Mouse (Mus musculus) hindbrain, embryonic 14.5 days (tissue): ENCODE data around the gene Srl. TPM values are rescaled to one million over a fixed set of nuclear protein-coding genes. Genes with fewer than 3 reads are reported as not detected.

Source experiments
- ATAC-seq: fragments of 200-750 bp; cut with Nextera tagmentation; 2 replicates; pipeline ENCODE4 v1.8.0; 2017; ENCODE audit warnings: moderate number of reproducible peaks, mild to moderate bottlenecking, moderate TSS enrichment, moderate library complexity; ENCODE audit not compliant: low FRiP score
- DNase-seq: peaks from one replicate; pipeline ENCODE4 v3.0.0-alpha.2; 2015; ENCODE audit warnings: low spot score
- H3K27ac ChIP-seq: fragments of 300-500 bp; sonication (generic); 2 replicates; pipeline ENCODE4 v1.5.1; 2014; ENCODE audit warnings: mild to moderate bottlenecking, moderate library complexity
- H3K27me3 ChIP-seq: fragments of 300-500 bp; sonication (generic); 2 replicates; pipeline ENCODE4 v1.6.1; 2014; ENCODE audit warnings: mild to moderate bottlenecking, low read length, mixed read lengths; ENCODE audit not compliant: control insufficient read depth, insufficient read depth
- H3K36me3 ChIP-seq: fragments of 300-500 bp; sonication (generic); replicated peaks from 2 replicates; pipeline ENCODE4 v1.6.1; 2014; ENCODE audit not compliant: control insufficient read depth, insufficient read depth
- H3K4me1 ChIP-seq: fragments of 300-500 bp; sonication (generic); replicated peaks from 2 replicates; pipeline ENCODE4 v1.6.1; 2014; ENCODE audit warnings: antibody characterized with exemption, low read length, mixed read lengths; ENCODE audit not compliant: control insufficient read depth, insufficient read depth
- H3K4me2 ChIP-seq: fragments of 300-500 bp; sonication (generic); replicated peaks from 2 replicates; pipeline ENCODE4 v1.6.1; 2014; ENCODE audit warnings: mild to moderate bottlenecking, moderate library complexity
- H3K4me3 ChIP-seq: fragments of 300-500 bp; sonication (generic); replicated peaks from 2 replicates; pipeline ENCODE4 v1.5.1; 2014; ENCODE audit warnings: mild to moderate bottlenecking, low read length
- H3K9ac ChIP-seq: fragments of 300-500 bp; sonication (generic); 2 replicates; pipeline ENCODE4 v1.6.1; 2014
- H3K9me3 ChIP-seq: fragments of 300-500 bp; sonication (generic); 2 replicates; pipeline ENCODE4 v1.6.1; 2016; ENCODE audit warnings: low read length; ENCODE audit not compliant: control insufficient read depth
- WGBS: fragments of 180-500 bp; shearing (Covaris S2); extraction: QIAGEN DNeasy Blood & Tissue Kit; methylation state at CpG from one replicate; pipeline ENCODE4 v1.1.7; 2014; 5-methylcytosine and 5-hydroxymethylcytosine counted together
- polyA plus RNA-seq: library from polyadenylated mRNA; unstranded; fragments of >200 nt; fragmentation: Nextera tagmentation; extraction: Ambion mirVana; gene quantifications from 2 replicates; pipeline ENCODE4 v1.2.1, GENCODE M21; 2014

Srl gene
- polyA plus RNA-seq, 1 experiment from 2014 or later = 28.0 TPM

DNA sequence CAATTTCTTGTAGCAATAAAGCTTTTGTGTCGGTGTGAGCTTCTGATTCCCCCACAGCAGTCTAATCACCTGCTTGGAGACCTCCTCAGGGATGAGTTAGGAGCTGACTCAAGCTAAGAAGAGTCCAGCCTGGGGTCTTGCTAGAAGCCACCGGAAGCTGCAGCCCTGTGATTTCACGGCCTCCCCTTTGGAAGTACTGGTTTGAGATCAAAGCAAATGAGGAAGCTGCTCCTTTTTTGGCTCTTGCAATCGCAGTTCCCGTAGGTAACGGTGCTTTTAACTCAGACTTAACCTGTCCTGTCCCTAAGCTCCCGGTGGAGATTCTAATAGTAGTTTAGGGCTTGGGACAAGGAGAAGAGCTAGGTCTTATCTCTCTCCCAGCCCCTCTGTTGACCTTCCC, 37.0 kb upstream of the Srl start:
- Histone ChIP-seq H3K36me3 (no peaks in the 10 kb centered on the region), H3K4me1 (no peaks in the 10 kb centered on the region), H3K9me3 (no peaks in the 10 kb centered on the region), H3K27me3 (no peaks in the 10 kb centered on the region), H3K4me2 (no peak overlapping the region), H3K27ac (no peak overlapping the region), H3K4me3 (no peak overlapping the region), H3K9ac (no peak overlapping the region)
- no peak for ATAC-seq
- WGBS = 85% methylated on average over 7 of the region's 7 CpGs
- DNase-seq = no peak

DNA sequence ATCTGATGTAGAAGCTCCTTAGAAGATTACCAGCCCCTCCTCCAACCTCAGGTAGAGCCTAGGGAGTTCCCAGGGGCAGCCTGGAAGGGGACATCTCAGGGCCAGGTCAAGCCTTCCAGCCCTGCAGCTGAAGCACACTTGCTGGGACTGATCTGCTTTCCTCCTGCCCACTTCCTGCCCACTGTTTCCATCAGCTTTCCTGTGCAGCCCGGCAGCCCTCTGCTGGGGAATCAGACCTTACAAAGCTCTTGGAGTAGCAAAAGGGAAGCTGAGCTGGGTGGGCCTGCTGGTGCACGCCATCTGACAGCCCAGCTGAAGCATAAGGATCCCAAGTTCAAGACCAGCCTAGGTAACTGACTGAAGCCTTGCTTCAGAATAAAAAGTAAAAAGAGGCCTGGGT, 35.3 kb upstream of the Srl start:
- Histone ChIP-seq H3K9ac (no peak overlapping the region), H3K4me1 (no peaks in the 10 kb centered on the region), H3K4me3 (no peak overlapping the region), H3K27ac (no peak overlapping the region), H3K36me3 (no peaks in the 10 kb centered on the region), H3K9me3 (no peaks in the 10 kb centered on the region), H3K4me2 (no peak overlapping the region), H3K27me3 (no peaks in the 10 kb centered on the region)
- 60% methylated on average over 2 of the region's 2 CpGs for WGBS
- no peak for ATAC-seq
- no peak for DNase-seq

DNA sequence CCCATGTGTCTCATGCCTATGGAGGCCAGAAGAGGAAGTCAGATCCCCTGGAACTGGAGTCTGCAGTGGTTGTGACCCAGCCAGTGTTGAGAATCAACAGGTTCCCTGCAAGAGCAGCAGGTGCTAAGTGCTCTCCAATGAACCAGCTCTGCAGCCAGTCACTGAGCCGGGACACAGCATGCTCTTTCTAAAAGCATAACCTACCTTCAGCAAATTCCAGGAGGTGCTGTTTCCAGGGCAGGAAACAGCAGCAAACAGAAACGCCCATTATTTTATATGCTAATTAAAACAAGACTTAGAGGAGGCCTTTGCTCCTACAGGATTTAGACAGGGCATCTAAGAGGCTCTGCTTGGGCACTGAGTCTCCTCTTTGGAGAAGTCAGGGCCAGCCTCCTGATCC, 34.4 kb upstream of the Srl start:
- Histone ChIP-seq H3K4me1 (no peaks in the 10 kb centered on the region), H3K4me3 (no peak overlapping the region), H3K27me3 (no peaks in the 10 kb centered on the region), H3K4me2 (no peak overlapping the region), H3K27ac (no peak overlapping the region), H3K9me3 (no peaks in the 10 kb centered on the region), H3K36me3 (no peaks in the 10 kb centered on the region), H3K9ac (no peak overlapping the region)
- no peak for DNase-seq
- ATAC-seq = no peak
- 43% methylated on average over 2 of the region's 2 CpGs for WGBS

DNA sequence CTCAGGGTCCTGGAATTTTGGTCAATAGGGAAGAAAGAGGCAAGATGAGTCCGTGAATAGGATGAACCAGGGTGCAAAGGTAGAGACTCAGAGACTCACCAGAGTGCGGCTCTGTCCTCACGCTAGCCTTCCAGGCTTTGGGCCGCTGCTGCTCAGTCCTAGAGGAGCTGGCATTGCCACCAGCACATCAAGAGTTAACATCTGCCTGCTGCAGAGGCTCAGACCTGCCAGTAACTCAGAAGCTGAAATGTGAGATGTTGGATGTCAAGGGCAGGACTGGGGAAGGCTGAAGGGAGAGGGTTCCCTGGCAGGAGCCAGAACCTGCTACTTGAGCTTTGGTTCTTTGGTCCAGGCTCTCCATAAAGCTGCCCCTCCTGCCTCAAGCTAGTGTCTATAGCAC, 29.1 kb upstream of the Srl start:
- Histone ChIP-seq H3K36me3 (no peaks in the 10 kb centered on the region), H3K4me3 (no peak overlapping the region), H3K4me1 (no peaks in the 10 kb centered on the region), H3K27me3 (no peaks in the 10 kb centered on the region), H3K9me3 (no peaks in the 10 kb centered on the region), H3K9ac (no peak overlapping the region), H3K4me2 (no peak overlapping the region), H3K27ac (no peak overlapping the region)
- ATAC-seq (no peak), DNase-seq (no peak)
- 60% methylated on average over 4 of the region's 4 CpGs for WGBS

DNA sequence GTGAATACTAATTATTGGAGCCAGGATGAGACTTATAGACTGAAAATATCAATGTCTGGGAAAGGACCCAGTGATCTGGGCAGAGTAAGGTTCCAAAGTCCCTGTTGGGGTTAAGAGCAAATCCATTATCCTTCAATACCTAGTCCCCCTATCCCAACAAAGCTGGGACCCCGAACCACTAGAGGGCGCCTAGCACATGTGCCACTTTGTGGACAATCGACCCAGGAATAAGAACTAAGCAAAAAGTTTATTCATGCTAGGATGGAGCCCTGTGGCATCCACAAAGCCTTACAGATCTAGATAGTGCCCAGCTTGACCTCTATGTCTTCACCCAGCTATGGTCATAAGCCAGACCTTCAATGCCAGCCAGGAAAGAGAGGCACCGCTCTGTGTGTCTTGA, 26.3 kb upstream of the Srl start:
- ATAC-seq (no peak), DNase-seq (peak; percentile 83)
- no peaks in the 10 kb centered on the region for H3K36me3 ChIP-seq
- 16% methylated on average over 4 of the region's 4 CpGs for WGBS
- H3K4me1 ChIP-seq = no peaks in the 10 kb centered on the region
- H3K9me3 ChIP-seq = no peaks in the 10 kb centered on the region
- H3K27me3 ChIP-seq = no peaks in the 10 kb centered on the region
- H3K4me3 ChIP-seq = no peak overlapping the region
- no peak overlapping the region for H3K4me2 ChIP-seq
- H3K27ac ChIP-seq = no peak overlapping the region
- H3K9ac ChIP-seq = no peak overlapping the region

DNA sequence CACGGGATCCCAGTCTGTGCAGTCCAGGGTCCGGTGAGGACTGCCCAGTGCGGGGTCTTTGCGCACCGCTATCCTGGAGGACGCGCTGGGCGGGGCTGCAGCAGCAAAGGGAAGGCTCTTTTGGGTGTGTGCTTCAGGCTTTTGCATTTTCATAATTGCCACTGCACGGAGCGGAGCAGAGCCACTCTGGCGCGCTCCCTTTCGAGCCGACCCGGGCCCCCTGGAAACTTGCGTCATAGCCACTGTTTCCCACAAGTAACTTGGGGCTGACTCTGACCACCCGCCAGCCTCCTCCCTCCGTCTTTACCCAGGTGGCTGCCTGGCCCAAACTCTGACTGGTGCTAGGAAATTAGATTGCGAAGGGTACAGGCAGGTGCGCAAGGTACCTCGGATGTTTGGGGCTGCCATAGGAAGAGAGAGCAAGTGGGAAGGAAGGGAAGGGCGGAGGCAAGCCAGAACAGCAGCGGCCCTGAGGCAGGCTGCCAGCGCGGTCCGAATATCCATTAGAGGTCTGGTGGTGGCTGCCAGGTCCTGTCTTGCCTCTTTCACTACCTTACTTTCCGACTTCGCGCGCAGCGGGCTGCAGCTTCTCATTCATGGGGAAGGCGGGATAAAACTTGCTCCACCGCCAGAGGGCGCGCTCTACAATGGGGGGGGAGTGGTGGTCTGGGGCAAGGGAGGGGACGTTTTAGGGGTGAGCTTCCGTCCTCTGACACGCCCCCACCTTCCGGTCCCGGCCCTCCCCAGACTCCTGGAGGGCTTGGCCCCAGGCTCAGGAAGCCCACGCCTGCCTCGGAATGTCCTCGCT, 18.7 kb upstream of the Srl start:
- no peaks in the 10 kb centered on the region for H3K36me3 ChIP-seq
- peak overlapping the region; percentile 82 for H3K4me2 ChIP-seq
- ATAC-seq (peak; percentile 18), DNase-seq (peak; percentile 68)
- H3K4me3 ChIP-seq = peak overlapping the region; percentile 55
- 2% methylated on average over 41 of the region's 43 CpGs for WGBS
- H3K27me3 ChIP-seq = no peaks in the 10 kb centered on the region
- H3K27ac ChIP-seq = peak overlapping the region; percentile 83
- H3K9ac ChIP-seq = peak overlapping the region; percentile 86
- H3K9me3 ChIP-seq = no peaks in the 10 kb centered on the region
- H3K4me1 ChIP-seq = peaks cover 13% of the 10 kb centered on the region; the same call in 1 of the 2 replicates

DNA sequence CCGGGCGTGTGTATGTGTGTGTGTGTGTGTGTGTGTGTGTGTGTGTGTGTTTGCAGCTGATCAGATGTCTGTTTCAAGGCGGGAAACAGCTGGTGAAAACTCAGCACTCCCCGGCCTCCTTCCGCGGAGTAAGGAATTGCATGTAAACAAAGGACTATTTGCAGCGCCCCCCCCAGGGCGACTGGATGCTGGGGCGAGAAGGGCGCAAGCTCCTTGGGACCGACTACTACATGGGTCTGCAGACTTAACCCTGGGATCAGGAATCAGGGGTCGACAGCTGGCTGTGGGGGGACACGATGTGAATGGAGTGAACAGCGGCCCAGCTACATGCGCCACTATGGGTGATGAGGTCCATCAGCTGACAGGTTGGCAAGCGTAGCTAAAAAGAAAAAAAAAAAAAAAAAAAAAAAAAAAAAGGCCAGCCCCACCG, 18.1 kb upstream of the Srl start, which contains the start of gene Tfap4:
Gene Tfap4, minus strand, starts transcription at position 140 of the 430 bp plus-strand sequence.
- ATAC-seq (peak; percentile 47), DNase-seq (peak; percentile 84)
- Histone ChIP-seq H3K27ac (peak within 1 kb of the TSS; percentile 83), H3K27me3 (no peaks in the 10 kb centered on the region), H3K4me1 (peaks cover 13% of the 10 kb centered on the region; the same call in 1 of the 2 replicates), H3K36me3 (no peaks in the 10 kb centered on the region), H3K9ac (peak within 1 kb of the TSS; percentile 86), H3K4me2 (peak within 1 kb of the TSS; percentile 82), H3K4me3 (peak within 1 kb of the TSS; percentile 55), H3K9me3 (no peaks in the 10 kb centered on the region)
- under 1% methylated on average over 17 of the region's 17 CpGs for WGBS

DNA sequence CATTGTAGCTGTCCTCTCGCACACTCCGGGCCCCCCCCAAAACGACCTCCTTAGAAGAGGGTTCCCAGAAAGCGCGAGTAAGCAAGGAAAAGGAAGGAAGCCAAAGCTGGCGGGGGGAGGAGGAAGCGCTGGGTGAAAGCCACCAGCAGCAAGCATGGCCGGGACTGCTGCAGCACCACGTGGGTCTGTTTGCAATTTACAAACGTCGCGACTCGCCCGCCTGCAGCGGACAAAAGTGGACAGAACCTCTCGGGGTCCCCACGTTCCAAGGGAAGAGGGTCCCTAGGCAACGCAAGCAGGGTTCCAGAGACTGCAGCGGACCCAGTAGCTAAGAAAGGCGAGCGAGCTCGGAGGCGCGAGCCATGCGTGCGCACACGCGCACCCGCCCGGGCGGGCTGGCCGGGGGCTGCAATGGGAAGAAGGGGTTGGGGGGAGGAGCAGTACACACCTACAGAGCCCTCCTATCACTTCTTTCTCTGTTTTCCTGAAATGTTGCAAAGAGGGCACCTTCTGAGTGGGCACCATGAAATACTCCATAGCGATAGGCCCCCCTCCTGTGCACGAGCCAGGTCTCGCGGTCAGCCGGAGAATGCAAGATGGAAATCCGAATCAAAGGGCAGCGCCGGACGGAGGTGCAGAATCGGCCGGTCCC, 17.5 kb upstream of the Srl start:
- peak overlapping the region; percentile 82 for H3K4me2 ChIP-seq
- H3K9me3 ChIP-seq = no peaks in the 10 kb centered on the region
- no peaks in the 10 kb centered on the region for H3K27me3 ChIP-seq
- H3K4me3 ChIP-seq = peak overlapping the region; percentile 55
- H3K27ac ChIP-seq = peak overlapping the region; percentile 83
- H3K9ac ChIP-seq = peak overlapping the region; percentile 86
- WGBS = under 1% methylated on average over 43 of the region's 43 CpGs
- peaks cover 13% of the 10 kb centered on the region; the same call in 1 of the 2 replicates for H3K4me1 ChIP-seq
- no peaks in the 10 kb centered on the region for H3K36me3 ChIP-seq
- ATAC-seq = peak; percentile 49
- DNase-seq = peak; percentile 71

DNA sequence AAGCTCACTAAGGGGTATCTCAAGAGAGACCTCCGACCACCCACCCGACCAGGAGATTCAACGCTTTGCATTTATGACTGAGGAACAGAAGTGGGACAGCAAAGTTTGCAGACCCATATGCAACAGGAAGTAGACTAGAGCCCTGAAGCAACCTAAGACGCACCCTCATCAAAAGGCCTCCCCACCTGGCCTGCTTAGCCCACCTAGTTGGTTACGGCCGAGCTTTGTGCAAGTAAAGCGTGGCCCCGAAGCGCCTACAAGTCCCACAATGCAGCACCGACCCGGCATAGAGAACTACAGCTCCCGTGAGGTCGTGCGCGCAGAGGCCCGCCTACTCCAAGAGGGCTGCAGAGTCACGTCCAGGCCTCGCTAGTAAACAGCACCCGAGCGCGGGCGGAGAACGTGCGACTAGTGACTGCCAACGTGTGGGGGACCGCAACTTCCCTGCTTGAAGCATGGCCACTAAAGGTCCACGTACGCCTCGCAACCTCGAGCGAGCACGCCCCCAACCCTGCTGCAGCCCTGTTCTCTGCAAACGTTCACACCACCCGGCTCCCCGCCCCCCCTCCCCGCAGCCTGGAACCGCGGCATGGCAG, 16.9 kb upstream of the Srl start:
- DNase-seq = peak; percentile 90
- ATAC-seq = peak; percentile 92
- H3K27ac ChIP-seq = peak overlapping the region; percentile 83
- H3K9ac ChIP-seq = peak overlapping the region; percentile 86
- H3K27me3 ChIP-seq = no peaks in the 10 kb centered on the region
- peaks cover 15% of the 10 kb centered on the region; the same call in 1 of the 2 replicates for H3K4me1 ChIP-seq
- 0% methylated on average over 37 of the region's 38 CpGs for WGBS
- H3K4me3 ChIP-seq = peak overlapping the region; percentile 55
- H3K4me2 ChIP-seq = peak overlapping the region; percentile 82
- no peaks in the 10 kb centered on the region for H3K9me3 ChIP-seq
- H3K36me3 ChIP-seq = no peaks in the 10 kb centered on the region
